Mouse (Mus musculus) midbrain, embryonic 13.5 days (tissue): ENCODE data around the gene Atf3. TPM values are rescaled to one million over a fixed set of nuclear protein-coding genes. Genes with fewer than 3 reads are reported as not detected.
"Not testable (repeated sequence)": the region's sequence is repeated elsewhere in the genome, so short reads cannot be mapped to it uniquely, and the experiment has no call there.

Experiments used
- ATAC-seq: fragments of 200-750 bp; cut with Nextera tagmentation; 2 replicates; pipeline ENCODE4 v1.8.0; 2017; ENCODE audit warnings: mild to moderate bottlenecking, moderate TSS enrichment, moderate library complexity
- H3K27ac ChIP-seq: fragments of 300-500 bp; sonication (generic); 2 replicates; pipeline ENCODE4 v1.5.1; 2015; ENCODE audit warnings: inconsistent platforms, mild to moderate bottlenecking, moderate library complexity
- H3K27me3 ChIP-seq: fragments of 300-500 bp; sonication (generic); 2 replicates; pipeline ENCODE4 v1.6.1; 2015; ENCODE audit warnings: mild to moderate bottlenecking, inconsistent platforms
- H3K36me3 ChIP-seq: fragments of 300-500 bp; sonication (generic); 2 replicates; pipeline ENCODE4 v1.6.1; 2015; ENCODE audit warnings: mild to moderate bottlenecking, inconsistent platforms
- H3K4me1 ChIP-seq: fragments of 300-500 bp; sonication (generic); replicated peaks from 2 replicates; pipeline ENCODE4 v1.6.1; 2015; ENCODE audit warnings: inconsistent platforms
- H3K4me2 ChIP-seq: fragments of 300-500 bp; sonication (generic); replicated peaks from 2 replicates; pipeline ENCODE4 v1.6.1; 2015; ENCODE audit warnings: moderate library complexity, mild to moderate bottlenecking, inconsistent platforms
- H3K4me3 ChIP-seq: fragments of 300-500 bp; sonication (generic); replicated peaks from 2 replicates; pipeline ENCODE4 v1.5.1; 2015; ENCODE audit warnings: mild to moderate bottlenecking, inconsistent platforms
- H3K9ac ChIP-seq: fragments of 300-500 bp; sonication (generic); replicated peaks from 2 replicates; pipeline ENCODE4 v1.6.1; 2015; ENCODE audit warnings: mild to moderate bottlenecking, inconsistent platforms
- H3K9me3 ChIP-seq: fragments of 300-500 bp; sonication (generic); 2 replicates; pipeline ENCODE4 v1.6.1; 2016; ENCODE audit warnings: mild to moderate bottlenecking, inconsistent platforms
- whole genome bisulfite sequencing: fragments of 180-500 bp; shearing (Covaris S2); methylation state at CpG from one replicate; pipeline ENCODE4 v1.1.7; 2015; 5-methylcytosine and 5-hydroxymethylcytosine counted together
- polyA plus RNA-seq: library from polyadenylated mRNA; unstranded; fragments of >200 nt; fragmentation: Nextera tagmentation; extraction: Ambion mirVana; gene quantifications from 2 replicates; pipeline ENCODE4 v1.2.1, GENCODE M21; 2015

Gene Atf3
- polyA plus RNA-seq, 1 experiment from 2014 or later = 0.83 TPM

DNA sequence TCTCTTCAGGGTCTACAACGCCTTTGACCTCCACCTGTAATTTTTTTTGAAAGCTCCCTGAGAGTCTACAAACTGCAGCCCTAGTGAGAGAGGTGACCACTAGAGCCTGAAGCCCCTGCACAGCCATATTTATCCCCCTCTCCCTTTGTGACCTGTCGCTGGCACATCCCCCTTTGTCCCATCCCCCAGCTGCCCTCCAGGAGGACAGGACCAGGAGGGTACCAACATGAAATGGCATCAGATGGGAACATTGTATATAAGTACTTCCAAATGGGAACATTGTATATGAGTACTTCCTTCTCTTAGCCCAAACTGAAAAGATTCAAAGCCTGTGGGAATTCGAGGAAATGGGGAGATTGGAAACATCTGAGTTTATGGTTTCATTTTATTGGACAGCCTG is 53.1 kb downstream of the Atf3 start, which contains the start of gene Fam71a:
Gene Fam71a, minus strand, starts transcription at position 101 of the 400 bp plus-strand sequence.
- Histone ChIP-seq H3K9me3 (no peaks in the 10 kb centered on the region), H3K9ac (no peak within 1 kb of the TSS), H3K4me3 (no peak within 1 kb of the TSS), H3K27me3 (no peaks in the 10 kb centered on the region), H3K4me2 (no peak within 1 kb of the TSS), H3K4me1 (peaks cover 7% of the 10 kb centered on the region), H3K27ac (no peak within 1 kb of the TSS), H3K36me3 (no peaks in the 10 kb centered on the region)
- ATAC-seq = no peak
- WGBS = 85% methylated on average over 3 of the region's 3 CpGs

- Histone ChIP-seq H3K9ac (no peak overlapping the region), H3K4me3 (no peak overlapping the region), H3K27me3 (no peaks in the 10 kb centered on the region), H3K27ac (no peak overlapping the region), H3K4me1 (no peaks in the 10 kb centered on the region), H3K9me3 (peaks cover 11% of the 10 kb centered on the region; the same call in 1 of the 2 replicates), H3K4me2 (no peak overlapping the region), H3K36me3 (no peaks in the 10 kb centered on the region)
- no peak for ATAC-seq
- WGBS = 76% methylated on average over 3 of the region's 3 CpGs
These were observed 63.5 kb downstream of the Atf3 start for GRCm38 (mm10) chr1:191154314-191154713.

DNA sequence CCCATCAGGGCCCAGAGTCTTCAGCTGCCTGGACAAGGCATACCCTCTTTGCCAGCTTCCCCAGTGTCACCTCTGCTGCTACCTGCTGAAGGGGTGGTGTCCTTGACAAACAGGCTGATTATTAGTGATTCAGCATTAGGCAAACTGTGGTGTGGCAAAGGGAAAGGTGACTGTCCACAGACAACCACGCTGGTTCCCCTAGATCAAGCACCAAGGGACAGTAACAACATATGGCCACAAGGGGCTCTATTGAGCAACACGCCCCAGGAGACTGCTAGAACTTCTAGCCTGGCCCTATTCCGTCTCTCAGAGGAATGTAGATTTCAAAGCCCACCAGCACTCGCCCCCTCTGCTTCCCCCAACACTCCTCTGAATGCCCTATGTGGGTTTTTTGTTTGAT is 64.8 kb downstream of the Atf3 start:
- Histone ChIP-seq H3K27ac (no peak overlapping the region), H3K9ac (no peak overlapping the region), H3K9me3 (peaks cover 11% of the 10 kb centered on the region; the same call in 1 of the 2 replicates), H3K36me3 (no peaks in the 10 kb centered on the region), H3K4me2 (no peak overlapping the region), H3K27me3 (no peaks in the 10 kb centered on the region), H3K4me3 (no peak overlapping the region), H3K4me1 (no peaks in the 10 kb centered on the region)
- ATAC-seq = no peak
- WGBS = 19% methylated on average over 4 of the region's 4 CpGs

DNA sequence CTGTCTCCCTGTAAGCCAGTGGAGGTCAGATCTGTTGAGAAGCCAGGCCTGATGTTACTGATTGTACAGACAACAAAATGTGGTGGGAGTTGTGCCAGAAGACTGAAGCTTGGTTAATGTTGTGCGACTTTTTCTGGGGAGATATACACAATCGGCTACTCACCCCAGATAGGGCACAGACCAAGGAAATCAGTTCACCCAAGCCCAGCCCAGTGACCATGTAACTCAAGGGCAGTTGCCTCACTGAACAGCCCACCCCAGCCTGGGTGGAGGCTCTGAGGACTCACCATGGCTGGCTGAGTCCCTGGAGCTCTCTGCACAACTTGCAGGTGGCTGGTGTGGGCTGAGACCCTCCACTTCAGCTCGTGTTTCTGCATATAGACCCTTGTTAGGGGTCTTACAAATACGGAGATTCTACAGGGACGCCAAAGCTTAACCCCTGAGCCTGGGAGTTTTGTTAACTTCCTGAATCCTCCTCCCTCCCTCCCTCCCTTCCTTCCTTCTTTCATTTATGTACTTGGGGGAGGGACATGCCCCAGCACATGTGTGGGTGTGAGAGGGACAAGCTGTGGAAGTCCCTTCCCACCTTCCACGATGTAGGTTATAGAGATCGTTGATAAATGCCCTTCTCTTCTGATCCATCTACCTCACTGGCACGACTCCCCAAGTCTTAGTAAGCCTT is 66.8 kb downstream of the Atf3 start:
- H3K9me3 ChIP-seq = peaks cover under 1% of the 10 kb centered on the region; the same call in 1 of the 2 replicates
- no peak overlapping the region for H3K9ac ChIP-seq
- no peaks in the 10 kb centered on the region for H3K36me3 ChIP-seq
- no peak overlapping the region for H3K4me3 ChIP-seq
- H3K4me1 ChIP-seq = no peaks in the 10 kb centered on the region
- H3K27me3 ChIP-seq = no peaks in the 10 kb centered on the region
- H3K4me2 ChIP-seq = no peak overlapping the region
- WGBS = 82% methylated on average over 8 of the region's 8 CpGs
- no peak overlapping the region for H3K27ac ChIP-seq
- no peak for ATAC-seq

DNA sequence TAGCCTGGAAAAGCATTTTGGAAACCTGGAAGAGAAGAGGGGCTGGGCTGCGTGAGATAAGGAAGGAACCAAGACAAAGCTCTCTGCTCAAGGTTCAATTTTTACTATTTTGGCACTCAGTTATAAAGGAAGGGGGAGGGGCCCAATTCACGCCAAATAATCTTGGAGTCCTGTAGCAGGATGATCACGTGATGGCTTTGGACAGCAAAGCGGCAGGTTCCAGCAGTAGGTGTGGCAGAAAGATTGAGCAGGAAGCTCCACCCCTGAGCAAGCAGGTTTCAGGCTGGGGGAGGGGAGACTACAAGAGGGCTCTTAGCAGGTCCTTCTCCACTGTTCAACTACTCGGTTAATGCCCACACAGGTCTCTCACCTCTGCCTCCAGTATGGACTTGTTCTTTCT is 68.3 kb downstream of the Atf3 start:
- not testable (repeated sequence) for H3K4me3 ChIP-seq, H3K27ac ChIP-seq, H3K4me1 ChIP-seq, H3K36me3 ChIP-seq, H3K9ac ChIP-seq, H3K4me2 ChIP-seq, H3K27me3 ChIP-seq, ATAC-seq, H3K9me3 ChIP-seq
- WGBS = 88% methylated on average over 5 of the region's 5 CpGs

- H3K4me3 ChIP-seq = no peak overlapping the region
- no peak overlapping the region for H3K4me2 ChIP-seq
- no peaks in the 10 kb centered on the region for H3K27me3 ChIP-seq
- H3K36me3 ChIP-seq = no peaks in the 10 kb centered on the region
- no peaks in the 10 kb centered on the region for H3K9me3 ChIP-seq
- WGBS = 84% methylated on average over 8 of the region's 8 CpGs
- no peak overlapping the region for H3K27ac ChIP-seq
- H3K4me1 ChIP-seq = no peaks in the 10 kb centered on the region
- H3K9ac ChIP-seq = no peak overlapping the region
- no peak for ATAC-seq
These were observed 76.9 kb downstream of the Atf3 start for GRCm38 (mm10) chr1:191140983-191141382.

DNA sequence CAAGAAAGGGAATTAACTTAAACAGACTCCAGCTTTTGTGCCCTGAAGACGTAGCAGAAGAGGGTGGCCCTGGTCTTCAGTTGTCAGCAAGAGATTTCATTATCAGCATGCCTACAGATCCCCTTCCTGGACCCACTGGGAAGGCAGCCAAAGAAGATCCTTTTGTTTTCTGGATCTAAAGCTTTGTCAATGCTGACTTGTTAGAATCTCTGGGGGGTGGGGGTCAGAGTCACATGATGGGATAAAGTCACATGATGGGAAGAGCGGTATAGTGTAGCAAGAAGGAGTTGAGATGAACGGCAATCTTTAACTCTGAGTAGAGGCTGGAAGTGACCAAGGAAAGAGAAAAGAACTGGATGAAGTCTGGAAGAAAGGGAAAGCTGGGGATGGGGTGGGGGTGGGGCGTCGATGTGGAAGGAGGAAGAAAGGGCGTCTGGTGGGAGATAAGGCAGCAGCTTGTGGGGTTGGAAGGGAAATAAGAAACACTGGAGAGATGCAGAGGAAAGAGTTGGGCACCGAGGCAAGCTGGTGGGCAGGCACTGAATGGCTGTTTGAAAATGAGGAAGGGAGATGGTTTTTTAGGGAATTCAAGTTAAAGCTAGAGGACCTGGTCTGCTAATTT is 78.9 kb downstream of the Atf3 start:
- H3K27me3 ChIP-seq = no peaks in the 10 kb centered on the region
- ATAC-seq = no peak

DNA sequence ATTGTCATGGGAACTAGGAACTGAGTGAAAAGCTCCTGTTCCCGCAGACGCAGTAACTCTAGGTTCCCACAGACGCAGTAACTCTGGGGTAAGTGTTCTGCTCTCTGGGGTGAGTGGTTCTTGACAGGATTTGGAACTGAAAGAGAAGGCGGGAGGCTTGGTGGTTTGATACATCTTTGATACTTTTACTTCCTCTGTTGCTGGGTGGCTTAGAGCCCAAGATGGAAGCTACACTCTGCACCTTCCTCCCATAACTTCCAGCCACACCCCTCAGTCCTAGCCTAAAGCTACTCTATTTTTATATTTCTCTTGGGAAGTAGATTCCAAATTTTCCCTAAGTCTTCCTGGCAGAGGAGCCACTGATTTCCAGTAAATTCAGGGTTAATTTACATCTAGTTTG is 79.4 kb downstream of the Atf3 start:
- Histone ChIP-seq H3K9ac (no peak overlapping the region), H3K36me3 (no peaks in the 10 kb centered on the region), H3K27me3 (no peaks in the 10 kb centered on the region), H3K9me3 (no peaks in the 10 kb centered on the region), H3K4me3 (no peak overlapping the region), H3K4me2 (no peak overlapping the region), H3K4me1 (no peaks in the 10 kb centered on the region), H3K27ac (no peak overlapping the region)
- ATAC-seq = no peak
- 90% methylated on average over 4 of the region's 4 CpGs for WGBS

More for the DNA sequence above, 78.9 kb downstream of the Atf3 start:
- Histone ChIP-seq H3K36me3 (no peaks in the 10 kb centered on the region), H3K9me3 (no peaks in the 10 kb centered on the region), H3K4me3 (no peak overlapping the region), H3K9ac (no peak overlapping the region), H3K4me1 (no peaks in the 10 kb centered on the region), H3K27ac (no peak overlapping the region), H3K4me2 (no peak overlapping the region)
- 68% methylated on average over 7 of the region's 7 CpGs for WGBS

GRCm38 (mm10) chr1:191135406-191135805 is 82.4 kb downstream of the Atf3 start:
- Histone ChIP-seq H3K9me3 (no peaks in the 10 kb centered on the region), H3K36me3 (no peaks in the 10 kb centered on the region), H3K27me3 (no peaks in the 10 kb centered on the region), H3K4me1 (no peaks in the 10 kb centered on the region), H3K4me2 (no peak overlapping the region), H3K27ac (no peak overlapping the region), H3K9ac (no peak overlapping the region), H3K4me3 (no peak overlapping the region)
- ATAC-seq = no peak
- WGBS = 59% methylated on average over 4 of the region's 4 CpGs

DNA sequence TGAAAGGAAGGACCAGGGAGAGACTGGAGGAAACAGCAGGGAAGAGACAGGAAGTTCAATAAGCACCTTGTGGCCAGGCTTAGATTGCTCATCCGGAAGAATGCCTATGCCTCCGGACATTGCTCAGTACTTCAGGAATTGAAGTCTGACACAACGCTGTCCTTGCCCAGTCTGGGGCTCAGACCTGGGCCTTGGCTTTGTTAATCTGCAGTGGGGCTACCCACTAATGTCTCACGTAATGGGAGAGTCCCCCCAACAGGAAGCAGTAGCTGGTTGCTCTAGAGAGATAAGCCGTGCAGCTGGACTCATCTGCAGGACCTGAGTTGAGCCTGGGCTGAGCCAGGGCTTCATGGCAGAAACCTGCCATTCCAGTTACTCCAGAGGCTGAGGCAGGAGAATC is 84.9 kb downstream of the Atf3 start:
- 77% methylated on average over 5 of the region's 5 CpGs for WGBS
- no peaks in the 10 kb centered on the region for H3K4me1 ChIP-seq
- no peaks in the 10 kb centered on the region for H3K36me3 ChIP-seq
- no peaks in the 10 kb centered on the region for H3K9me3 ChIP-seq
- ATAC-seq = no peak
- no peak overlapping the region for H3K9ac ChIP-seq
- no peak overlapping the region for H3K27ac ChIP-seq
- no peak overlapping the region for H3K4me3 ChIP-seq
- no peak overlapping the region for H3K4me2 ChIP-seq
- H3K27me3 ChIP-seq = no peaks in the 10 kb centered on the region

GRCm38 (mm10) chr1:191132240-191132639 is 85.6 kb downstream of the Atf3 start:
- Histone ChIP-seq H3K27ac (no peak overlapping the region), H3K4me1 (no peaks in the 10 kb centered on the region), H3K9me3 (no peaks in the 10 kb centered on the region), H3K4me3 (no peak overlapping the region), H3K9ac (no peak overlapping the region), H3K36me3 (no peaks in the 10 kb centered on the region), H3K27me3 (no peaks in the 10 kb centered on the region), H3K4me2 (no peak overlapping the region)
- no peak for ATAC-seq
- WGBS = 62% methylated on average over 5 of the region's 5 CpGs

GRCm38 (mm10) chr1:191131692-191132091 is 86.1 kb downstream of the Atf3 start:
- H3K4me3 ChIP-seq = no peak overlapping the region
- no peak for ATAC-seq
- 92% methylated on average over 2 of the region's 2 CpGs for WGBS
- H3K4me2 ChIP-seq = no peak overlapping the region
- no peaks in the 10 kb centered on the region for H3K36me3 ChIP-seq
- no peak overlapping the region for H3K27ac ChIP-seq
- no peak overlapping the region for H3K9ac ChIP-seq
- H3K4me1 ChIP-seq = no peaks in the 10 kb centered on the region
- H3K9me3 ChIP-seq = no peaks in the 10 kb centered on the region
- no peaks in the 10 kb centered on the region for H3K27me3 ChIP-seq
